Mouse (Mus musculus): ENCODE measurements at regions not wholly inside any gene's neighbourhood (a gene's known extent, or its start where the extent isn't known, plus 50 kb on each side); places are given as distances from the start of the nearest gene placed in this dataset.
"Not testable (repeated sequence)": the region's sequence is repeated elsewhere in the genome, so short reads cannot be mapped to it uniquely, and the experiment has no call there.

DNA sequence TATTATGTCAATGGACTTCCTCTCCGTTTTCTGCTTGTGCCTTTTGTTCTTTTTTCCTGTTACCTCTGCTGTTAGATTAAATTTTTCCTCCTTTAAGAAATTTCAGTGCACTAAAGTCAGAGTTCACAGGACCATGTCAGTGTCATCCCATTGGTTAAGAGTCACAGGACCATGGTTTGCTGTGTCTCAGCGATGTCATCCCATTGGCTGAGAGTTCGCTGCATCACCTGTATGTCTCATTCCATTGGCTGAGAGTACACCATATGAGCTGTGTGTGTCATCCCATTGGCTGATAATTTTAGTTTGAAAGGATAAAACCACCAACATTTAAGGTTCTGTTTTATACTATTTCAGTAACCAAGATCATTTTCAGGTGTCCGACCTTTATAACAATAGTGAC lies 50.7 kb upstream of the Jade1 start:
- no peak overlapping the region for H3K4me3 ChIP-seq
- no peaks in the 10 kb centered on the region for H3K36me3 ChIP-seq
- no peak overlapping the region for H3K27ac ChIP-seq (replicated peaks)
- H3K9ac ChIP-seq (replicated peaks) = no peak overlapping the region
- H3K9me3 ChIP-seq = no peaks in the 10 kb centered on the region
- no peaks in the 10 kb centered on the region for H3K27me3 ChIP-seq
- H3K4me1 ChIP-seq = no peaks in the 10 kb centered on the region
- 95% methylated on average over 4 of the region's 4 CpGs for WGBS
- no peak for ATAC-seq (replicated peaks)
- H3K4me2 ChIP-seq (replicated peaks) = no peak overlapping the region

DNA sequence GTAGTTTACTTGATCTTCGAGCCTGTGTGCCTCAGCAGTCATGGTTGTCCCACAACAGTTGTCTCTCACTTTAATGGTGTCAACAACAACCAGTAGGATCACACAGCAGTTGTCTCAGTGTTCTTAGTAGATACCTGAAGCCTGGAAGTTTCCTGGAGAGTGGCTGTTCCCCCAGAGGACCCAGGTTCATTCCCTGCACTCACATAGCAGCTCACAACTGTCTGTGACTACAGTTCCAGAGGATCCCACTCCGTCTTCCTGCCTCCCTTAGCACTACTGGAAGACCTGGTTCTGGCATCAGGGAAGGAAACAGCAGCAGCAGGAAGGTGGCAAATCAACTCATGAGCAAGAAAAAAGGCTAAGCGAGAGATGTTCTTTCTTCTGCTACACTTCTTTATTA lies 53.4 kb upstream of the Jade1 start:
- ATAC-seq (replicated peaks) = no peak
- no peak overlapping the region for H3K9ac ChIP-seq (replicated peaks)
- H3K4me3 ChIP-seq = no peak overlapping the region
- WGBS = 82% methylated on average over 3 of the region's 3 CpGs
- no peak overlapping the region for H3K4me2 ChIP-seq (replicated peaks)
- H3K27ac ChIP-seq (replicated peaks) = no peak overlapping the region
- no peaks in the 10 kb centered on the region for H3K36me3 ChIP-seq
- H3K9me3 ChIP-seq = no peaks in the 10 kb centered on the region
- no peaks in the 10 kb centered on the region for H3K4me1 ChIP-seq
- no peaks in the 10 kb centered on the region for H3K27me3 ChIP-seq

DNA sequence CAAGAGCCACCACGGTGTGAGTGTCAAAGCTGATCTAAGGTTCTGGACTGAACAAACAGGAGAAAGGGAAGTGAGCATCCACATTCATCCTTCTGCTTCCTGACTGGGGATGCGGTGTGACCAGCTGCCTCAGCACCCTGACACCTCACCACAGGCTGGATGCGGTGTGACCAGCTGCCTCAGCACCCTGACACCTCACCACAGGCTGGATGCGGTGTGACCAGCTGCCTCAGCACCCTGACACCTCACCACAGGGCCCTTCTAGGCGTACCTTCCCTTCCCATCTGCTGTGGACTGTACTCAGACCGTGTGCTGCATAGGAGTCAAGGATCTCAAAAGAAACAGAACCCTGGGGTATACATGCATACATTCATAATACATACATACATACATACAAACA lies 53.9 kb upstream of the Jade1 start:
- not testable (repeated sequence) for H3K27ac ChIP-seq (replicated peaks); H3K4me3 ChIP-seq; H3K36me3 ChIP-seq; ATAC-seq (replicated peaks); H3K4me1 ChIP-seq; H3K4me2 ChIP-seq (replicated peaks); H3K9ac ChIP-seq (replicated peaks); H3K27me3 ChIP-seq; H3K9me3 ChIP-seq
- WGBS = 81% methylated on average over 6 of the region's 6 CpGs

DNA sequence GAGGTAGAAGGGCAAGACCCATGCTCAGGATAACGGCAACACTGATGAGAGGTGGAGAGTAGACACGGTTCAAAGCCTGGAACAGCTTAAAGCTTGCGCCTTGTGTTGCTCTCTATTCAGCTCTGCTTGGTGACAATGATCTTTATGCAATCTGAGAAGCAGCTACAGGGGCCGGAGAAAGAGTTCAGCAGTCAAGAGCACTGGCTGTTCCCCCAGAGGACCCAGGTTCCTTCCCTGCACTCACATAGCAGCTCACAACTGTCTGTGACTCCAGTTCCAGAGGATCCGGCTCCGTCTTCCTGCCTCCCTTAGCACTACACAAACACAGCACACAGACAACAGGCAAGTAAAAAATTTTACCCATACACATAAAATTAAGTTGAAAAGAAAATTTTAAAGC lies 54.4 kb upstream of the Jade1 start:
- Histone ChIP-seq H3K4me3 (no peak overlapping the region), H3K9me3 (no peaks in the 10 kb centered on the region), H3K4me2 (replicated peaks) (no peak overlapping the region), H3K9ac (replicated peaks) (no peak overlapping the region), H3K4me1 (no peaks in the 10 kb centered on the region), H3K36me3 (no peaks in the 10 kb centered on the region), H3K27me3 (no peaks in the 10 kb centered on the region), H3K27ac (replicated peaks) (no peak overlapping the region)
- 83% methylated on average over 6 of the region's 6 CpGs for WGBS
- ATAC-seq (replicated peaks) = no peak

DNA sequence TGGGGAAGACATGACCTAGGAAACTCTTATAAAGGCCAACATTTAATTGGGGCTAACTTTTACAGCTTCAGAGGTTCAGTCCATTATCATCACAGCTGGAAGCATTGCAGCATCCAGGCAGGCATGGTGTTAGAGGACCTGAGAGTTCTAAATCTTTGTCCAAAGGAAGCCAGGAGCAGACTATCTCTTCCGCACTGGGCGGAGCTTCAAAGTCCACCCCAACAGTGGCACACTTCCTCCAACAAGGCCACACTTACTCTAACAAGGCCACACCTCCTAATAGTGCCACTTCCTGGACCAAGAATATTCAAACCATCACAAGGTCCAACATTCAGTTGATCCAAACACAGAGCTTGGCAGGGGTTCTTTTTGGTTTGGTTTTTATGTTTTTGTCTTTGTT lies 55.9 kb upstream of the Jade1 start:
- H3K9me3 ChIP-seq = no peaks in the 10 kb centered on the region
- no peak overlapping the region for H3K4me2 ChIP-seq (replicated peaks)
- H3K4me3 ChIP-seq = no peak overlapping the region
- ATAC-seq (replicated peaks) = no peak
- 92% methylated on average over 2 of the region's 2 CpGs for WGBS
- no peak overlapping the region for H3K27ac ChIP-seq (replicated peaks)
- no peak overlapping the region for H3K9ac ChIP-seq (replicated peaks)
- no peaks in the 10 kb centered on the region for H3K36me3 ChIP-seq
- H3K4me1 ChIP-seq = no peaks in the 10 kb centered on the region
- H3K27me3 ChIP-seq = no peaks in the 10 kb centered on the region

DNA sequence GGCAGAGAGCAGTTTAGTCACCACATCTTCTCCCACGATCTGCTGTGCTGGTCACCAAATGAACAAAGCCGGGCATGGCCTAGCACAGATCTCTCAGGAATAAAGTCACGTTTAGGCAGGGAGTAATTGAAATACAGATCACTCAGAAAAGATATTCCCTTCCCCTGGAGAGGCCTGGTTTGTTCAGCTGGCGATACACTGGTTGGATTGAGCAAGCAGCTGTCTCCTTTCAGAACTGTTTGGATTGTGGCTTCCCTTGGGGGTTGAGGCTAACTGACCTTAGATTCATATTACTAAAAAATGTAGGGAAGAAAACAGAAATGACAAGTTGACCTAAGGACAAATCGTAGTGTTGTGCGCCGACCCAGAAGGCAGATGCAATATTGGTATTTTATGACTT lies 56.7 kb upstream of the Jade1 start:
- H3K9me3 ChIP-seq = no peaks in the 10 kb centered on the region
- H3K4me3 ChIP-seq = no peak overlapping the region
- H3K4me1 ChIP-seq = no peaks in the 10 kb centered on the region
- no peaks in the 10 kb centered on the region for H3K36me3 ChIP-seq
- H3K27me3 ChIP-seq = no peaks in the 10 kb centered on the region
- H3K4me2 ChIP-seq (replicated peaks) = no peak overlapping the region
- no peak for ATAC-seq (replicated peaks)
- no peak overlapping the region for H3K9ac ChIP-seq (replicated peaks)
- no peak overlapping the region for H3K27ac ChIP-seq (replicated peaks)
- 83% methylated on average over 7 of the region's 7 CpGs for WGBS

DNA sequence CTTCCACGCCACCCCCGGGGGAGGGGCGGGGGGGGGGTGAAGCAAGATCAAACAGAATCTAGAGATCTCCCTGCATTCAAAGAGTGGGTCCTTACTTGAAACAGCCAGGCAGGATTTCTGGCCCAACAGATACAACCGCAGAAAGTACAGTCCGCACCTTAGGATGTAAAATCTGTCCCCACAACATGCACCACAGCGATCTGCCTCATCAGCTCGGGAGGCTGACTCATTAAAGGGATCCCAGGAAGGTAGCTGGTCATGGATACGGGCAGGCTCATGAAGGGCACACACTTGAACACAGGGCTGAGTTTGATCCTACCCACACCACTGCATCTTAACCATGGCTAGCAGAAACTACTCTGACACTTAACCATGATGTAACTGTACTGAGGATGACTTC lies 57.8 kb upstream of the Jade1 start:
- Histone ChIP-seq H3K27ac (replicated peaks) (no peak overlapping the region), H3K4me3 (no peak overlapping the region), H3K9me3 (no peaks in the 10 kb centered on the region), H3K36me3 (no peaks in the 10 kb centered on the region), H3K27me3 (no peaks in the 10 kb centered on the region), H3K4me1 (no peaks in the 10 kb centered on the region), H3K9ac (replicated peaks) (no peak overlapping the region), H3K4me2 (replicated peaks) (no peak overlapping the region)
- WGBS = 67% methylated on average over 8 of the region's 8 CpGs
- ATAC-seq (replicated peaks) = no peak

DNA sequence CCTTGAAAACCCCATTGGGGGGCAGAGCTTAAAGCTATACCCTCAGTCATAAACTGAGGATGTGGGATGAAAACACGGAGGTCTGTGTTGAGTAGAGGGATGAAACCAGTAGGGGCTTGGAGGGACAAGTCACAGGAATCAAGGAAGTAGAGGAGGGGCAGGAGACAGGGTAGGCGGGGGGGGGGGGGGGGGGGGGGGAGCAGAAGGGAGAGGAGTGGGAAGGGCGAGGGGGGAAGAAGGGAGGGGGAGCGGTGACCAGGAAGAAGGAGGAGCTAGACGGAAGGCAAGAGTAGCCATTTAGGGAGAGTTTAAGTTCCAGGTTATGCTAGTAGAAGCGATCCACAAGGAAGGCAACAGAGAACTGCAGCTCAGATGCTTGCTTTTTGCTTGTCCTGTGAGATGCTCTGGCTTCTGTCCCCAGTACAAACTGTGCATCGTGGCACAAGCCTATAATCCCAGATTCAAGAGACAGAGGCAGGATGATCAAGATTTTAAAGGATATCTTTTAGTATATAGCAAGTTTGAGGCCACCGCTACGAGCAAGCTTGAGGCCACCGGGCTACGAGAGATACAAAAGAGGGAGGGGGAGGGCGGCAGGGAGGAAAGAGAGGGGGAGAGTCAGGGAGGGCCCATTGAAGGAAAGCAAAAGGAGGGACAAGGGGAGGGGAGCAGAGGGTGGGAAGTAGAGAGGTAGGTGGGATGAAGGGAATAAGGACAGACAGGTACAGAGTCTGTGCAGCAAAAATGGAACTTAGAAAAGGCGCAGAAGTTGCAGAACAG lies 58.4 kb upstream of the Jade1 start:
- no peak overlapping the region for H3K4me3 ChIP-seq
- no peaks in the 10 kb centered on the region for H3K9me3 ChIP-seq
- WGBS = 73% methylated on average over 11 of the region's 13 CpGs

DNA sequence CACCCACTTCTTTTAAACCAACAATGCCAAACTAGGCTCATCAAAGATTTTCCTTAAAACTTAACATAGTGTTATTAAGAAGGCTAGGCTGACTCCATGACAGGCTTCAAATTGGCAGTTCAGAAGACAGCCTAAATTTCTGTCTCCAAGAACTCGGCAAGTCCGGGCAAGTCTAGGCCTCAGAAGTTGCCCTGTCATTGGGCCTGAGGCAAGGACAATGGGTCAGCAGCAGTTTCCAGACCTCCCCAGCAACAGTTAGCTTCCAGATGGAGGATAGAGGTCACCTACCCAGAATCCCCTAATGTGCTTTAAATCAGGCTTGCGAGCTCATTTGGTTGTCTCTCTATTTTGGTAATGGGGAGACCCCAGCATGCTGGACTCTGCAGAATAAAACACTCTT lies 59.6 kb upstream of the Jade1 start:
- 88% methylated on average over 3 of the region's 3 CpGs for WGBS
- Histone ChIP-seq H3K4me3 (no peak overlapping the region), H3K27ac (replicated peaks) (no peak overlapping the region), H3K4me2 (replicated peaks) (no peak overlapping the region), H3K9me3 (no peaks in the 10 kb centered on the region), H3K4me1 (no peaks in the 10 kb centered on the region), H3K9ac (replicated peaks) (no peak overlapping the region), H3K36me3 (no peaks in the 10 kb centered on the region), H3K27me3 (no peaks in the 10 kb centered on the region)
- no peak for ATAC-seq (replicated peaks)

More for the DNA sequence above, 58.4 kb upstream of the Jade1 start:
- Histone ChIP-seq H3K9ac (replicated peaks) (no peak overlapping the region), H3K36me3 (no peaks in the 10 kb centered on the region), H3K27me3 (no peaks in the 10 kb centered on the region), H3K27ac (replicated peaks) (no peak overlapping the region), H3K4me1 (no peaks in the 10 kb centered on the region), H3K4me2 (replicated peaks) (no peak overlapping the region)
- ATAC-seq (replicated peaks) = no peak

DNA sequence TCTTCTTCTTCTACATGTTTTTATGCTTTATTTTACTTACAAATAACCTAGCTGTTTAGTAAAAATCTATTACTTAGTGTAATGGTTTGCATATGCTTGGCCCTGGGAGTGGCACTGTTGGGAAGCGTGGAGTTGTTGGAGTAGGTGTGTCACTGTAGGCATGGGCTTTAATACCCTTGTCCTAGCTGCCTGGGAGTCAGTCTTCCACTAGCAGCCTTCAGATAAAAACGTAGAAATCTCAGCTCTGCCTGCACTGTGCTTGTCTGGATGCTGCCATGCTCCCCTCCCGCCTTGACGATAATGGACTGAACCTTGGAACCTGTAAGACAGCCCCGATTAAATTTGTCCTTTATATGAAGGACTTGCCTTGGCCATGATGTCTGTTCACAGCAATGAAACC lies 60.4 kb upstream of the Jade1 start:
- no peak for ATAC-seq (replicated peaks)
- 85% methylated on average over 5 of the region's 5 CpGs for WGBS

DNA sequence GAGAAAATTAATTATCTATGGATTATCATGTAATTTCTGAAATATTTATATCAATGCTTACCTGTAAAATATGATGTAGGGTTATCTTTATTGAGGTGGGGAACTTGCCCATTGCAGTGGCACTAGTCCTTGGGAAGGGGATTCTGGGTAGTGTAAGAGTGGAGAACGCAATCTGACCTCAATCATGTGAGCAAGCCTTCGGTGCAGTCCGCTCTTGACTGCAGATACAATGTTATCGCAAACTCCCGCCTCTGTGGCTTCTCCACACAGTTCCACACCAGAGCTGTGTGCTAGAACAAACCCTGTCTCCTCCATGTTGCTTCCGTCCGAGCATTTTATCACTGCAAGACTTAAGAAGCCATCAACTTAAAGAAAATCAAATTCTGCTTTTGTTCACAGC lies 62.1 kb upstream of the Jade1 start:
- Histone ChIP-seq H3K4me1 (no peaks in the 10 kb centered on the region), H3K4me2 (replicated peaks) (no peak overlapping the region), H3K9me3 (no peaks in the 10 kb centered on the region), H3K9ac (replicated peaks) (no peak overlapping the region), H3K27me3 (no peaks in the 10 kb centered on the region), H3K27ac (replicated peaks) (no peak overlapping the region), H3K36me3 (no peaks in the 10 kb centered on the region), H3K4me3 (no peak overlapping the region)
- ATAC-seq (replicated peaks) = no peak
- 93% methylated on average over 7 of the region's 7 CpGs for WGBS

More for the DNA sequence above, 60.4 kb upstream of the Jade1 start:
- H3K27me3 ChIP-seq = no peaks in the 10 kb centered on the region
- no peaks in the 10 kb centered on the region for H3K4me1 ChIP-seq
- no peaks in the 10 kb centered on the region for H3K36me3 ChIP-seq
- no peak overlapping the region for H3K4me2 ChIP-seq (replicated peaks)
- no peak overlapping the region for H3K9ac ChIP-seq (replicated peaks)
- H3K27ac ChIP-seq (replicated peaks) = no peak overlapping the region
- H3K9me3 ChIP-seq = no peaks in the 10 kb centered on the region
- H3K4me3 ChIP-seq = no peak overlapping the region

DNA sequence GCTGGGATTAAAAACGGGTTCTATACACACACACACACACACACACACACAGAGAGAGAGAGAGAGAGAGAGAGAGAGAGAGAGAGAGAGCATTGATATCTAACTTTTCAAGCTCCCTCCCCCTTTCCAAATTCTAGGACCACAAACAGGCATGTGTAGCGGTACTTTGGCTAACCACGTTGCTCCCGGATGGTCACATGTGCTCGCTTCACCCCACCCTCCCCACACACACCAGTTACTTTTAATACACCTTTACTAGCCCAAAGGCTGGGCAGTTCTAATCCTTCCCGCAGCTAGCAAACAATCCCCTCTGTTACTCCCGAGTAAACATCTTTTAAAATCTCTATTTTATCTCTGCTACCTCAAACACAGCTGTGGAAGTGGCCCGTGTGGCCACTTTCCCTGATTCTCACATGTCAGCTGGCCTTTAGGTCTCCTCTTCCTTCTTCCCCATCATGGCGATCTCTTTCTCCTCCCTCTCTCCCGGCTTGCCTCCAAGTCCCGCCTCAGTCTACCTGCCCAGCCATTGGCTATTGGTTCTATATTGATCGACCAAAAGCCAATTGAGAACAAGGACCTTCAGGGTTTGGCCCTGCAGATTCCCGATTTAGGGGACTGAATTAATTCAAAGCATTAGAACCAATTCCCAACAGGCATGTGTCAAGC lies 62.7 kb upstream of the Jade1 start:
- H3K4me3 ChIP-seq = no peak overlapping the region
- H3K4me1 ChIP-seq = no peaks in the 10 kb centered on the region
- ATAC-seq (replicated peaks) = no peak
- no peaks in the 10 kb centered on the region for H3K9me3 ChIP-seq
- no peak overlapping the region for H3K4me2 ChIP-seq (replicated peaks)
- 88% methylated on average over 13 of the region's 13 CpGs for WGBS
- H3K36me3 ChIP-seq = no peaks in the 10 kb centered on the region
- no peak overlapping the region for H3K9ac ChIP-seq (replicated peaks)
- no peak overlapping the region for H3K27ac ChIP-seq (replicated peaks)
- H3K27me3 ChIP-seq = no peaks in the 10 kb centered on the region
